Mouse (Mus musculus) embryo, embryonic 11.5 days (tissue): ENCODE measurements around the gene Ston2.

ENCODE experiments used
- DNase-seq: peaks from one replicate; pipeline ENCODE4 v3.0.0-alpha.2; 2012; ENCODE audit warnings: low read depth, low spot score

The Ston2 gene

DNA sequence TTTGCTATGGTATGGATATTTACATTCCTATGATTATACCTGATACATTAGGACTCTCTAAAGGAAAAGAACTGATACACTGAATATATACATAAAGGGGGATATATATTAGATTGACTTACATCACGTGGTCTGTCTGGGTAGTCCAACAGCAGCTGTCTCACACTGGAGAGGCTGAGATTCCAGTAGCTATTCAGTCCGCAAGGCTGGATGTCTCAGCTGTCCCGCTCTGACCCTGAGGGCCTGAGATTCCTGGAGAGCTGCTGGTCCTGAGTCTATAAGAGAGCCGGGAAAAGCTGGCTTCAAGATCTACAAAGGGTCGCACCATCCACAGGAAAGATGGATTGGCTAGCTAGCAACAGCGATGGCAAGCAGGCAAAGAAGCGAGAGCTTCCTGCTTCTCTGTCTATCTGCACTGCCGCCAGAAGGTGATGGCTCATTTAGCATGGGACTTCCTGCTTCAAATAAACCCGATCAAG is at the start of gene Ston2:
Gene Ston2 (minus strand): TSS at position 429 of the 479 bp plus-strand sequence.
- no peak for DNase-seq

DNA sequence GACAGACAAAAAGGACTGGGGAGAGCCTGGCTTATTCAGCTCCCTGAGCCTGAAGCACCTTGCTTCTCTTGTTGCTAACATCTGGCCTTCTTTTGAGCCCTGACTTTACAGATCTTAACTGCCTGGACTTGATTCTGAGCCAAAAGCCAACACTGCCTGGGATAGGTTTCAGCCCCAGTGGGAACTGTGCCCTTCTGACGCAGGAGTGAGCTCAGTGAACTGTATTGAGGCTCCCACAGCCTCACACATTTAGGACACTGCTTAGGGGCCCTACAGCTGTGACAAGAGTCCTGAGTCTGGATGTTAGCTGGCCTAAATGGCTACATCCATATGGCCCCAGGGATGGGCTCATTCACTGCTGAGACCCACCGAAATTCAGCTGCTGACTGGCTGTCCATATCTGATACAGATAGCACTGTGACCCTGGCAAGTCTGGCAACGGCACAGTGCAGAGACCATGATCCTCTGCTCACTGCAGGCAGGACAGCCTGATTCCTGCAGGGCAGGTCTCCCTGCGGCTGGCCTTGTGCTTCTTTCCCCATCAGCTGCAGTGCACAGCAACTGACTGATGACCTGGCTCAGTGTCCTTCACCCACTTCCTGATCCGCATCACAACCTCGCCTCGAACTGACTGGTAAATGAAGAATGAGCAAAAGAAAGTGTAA is 49.3 kb upstream of the Ston2 start:
- DNase-seq: no peak

GRCm38 (mm10) chr12:91833939-91834333 is 45.7 kb upstream of the Ston2 start:
- DNase-seq: no peak

DNA sequence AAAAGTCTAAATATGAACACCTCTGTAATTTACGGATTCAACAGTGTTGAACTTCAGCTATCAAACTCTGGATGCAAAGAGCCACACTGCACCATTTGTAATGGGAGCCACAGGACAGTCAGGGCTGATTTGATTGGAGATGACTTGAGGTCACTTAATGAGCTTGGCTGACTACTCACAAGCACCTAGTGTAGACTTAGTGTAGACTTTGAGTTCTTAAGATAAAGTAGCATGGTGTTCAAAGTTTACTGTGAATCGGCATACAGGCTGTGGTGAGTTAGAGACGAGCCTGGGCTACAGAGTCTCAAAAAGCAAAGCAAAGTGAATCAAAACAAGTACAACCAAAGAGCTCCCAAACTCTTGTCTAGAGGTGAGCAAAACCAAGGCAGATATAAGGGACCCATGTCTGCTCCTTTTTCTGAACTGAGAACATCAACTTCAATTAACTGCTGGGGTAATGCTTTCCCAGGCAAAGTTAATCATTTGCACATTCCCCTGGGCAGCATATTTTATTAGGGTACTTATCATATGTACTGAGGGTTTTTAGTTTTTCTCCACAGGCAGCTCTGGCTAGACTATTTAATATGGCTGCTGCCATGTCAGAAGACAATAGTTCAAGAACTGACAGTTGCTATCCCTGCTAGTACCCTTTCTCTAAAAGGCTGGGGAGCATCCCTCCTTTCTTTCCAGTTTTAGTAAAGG is 45.2 kb upstream of the Ston2 start:
- no peak for DNase-seq

GRCm38 (mm10) chr12:91831410-91831809 is 43.2 kb upstream of the Ston2 start:
- no peak for DNase-seq

- no peak for DNase-seq
Observed at GRCm38 (mm10) chr12:91820461-91820860, 32.3 kb upstream of the Ston2 start.

DNA sequence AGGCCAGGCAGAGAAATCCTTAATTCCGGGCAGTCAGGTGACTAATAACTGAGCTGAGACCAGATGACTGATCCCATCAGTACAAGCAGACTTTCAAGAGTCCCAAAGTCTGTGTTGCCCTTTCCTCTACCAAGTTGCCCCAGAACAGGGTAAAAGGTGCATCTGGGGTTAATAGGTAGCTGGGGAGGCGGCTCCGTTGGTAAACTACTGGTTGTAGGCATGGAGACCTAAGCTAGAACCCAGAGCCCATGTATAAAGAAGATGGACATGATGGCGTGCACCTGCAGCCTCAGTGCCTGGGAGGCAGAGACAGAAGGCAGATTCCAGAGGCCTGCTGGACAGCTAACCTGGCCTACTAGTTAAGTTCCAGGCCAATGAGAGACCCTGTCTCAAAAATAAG is 30.5 kb upstream of the Ston2 start:
- DNase-seq: no peak

GRCm38 (mm10) chr12:91815990-91816389 is 27.8 kb upstream of the Ston2 start:
- peak; percentile 45 for DNase-seq

GRCm38 (mm10) chr12:91815552-91815951 is 27.4 kb upstream of the Ston2 start:
- DNase-seq: no peak

DNA sequence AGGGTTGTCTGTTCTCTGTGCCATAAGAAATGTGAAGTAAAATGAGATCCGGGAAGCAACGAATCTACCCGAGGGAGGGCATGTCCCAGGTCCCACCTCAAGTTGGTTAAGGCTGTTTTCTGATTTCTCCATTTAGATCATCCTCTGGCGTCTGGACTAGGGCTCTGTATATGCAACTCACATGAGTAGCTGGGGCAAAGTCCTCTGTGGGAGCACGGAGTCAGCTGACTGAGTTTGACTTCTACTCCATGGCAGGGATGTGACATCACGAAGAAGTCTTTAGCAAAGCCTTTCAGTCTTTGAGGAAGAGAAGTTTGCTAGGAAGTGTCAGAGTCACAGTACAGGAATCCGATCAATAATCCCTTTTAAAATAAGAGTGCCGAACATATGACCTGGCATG is 20.7 kb upstream of the Ston2 start:
- DNase-seq: no peak

DNA sequence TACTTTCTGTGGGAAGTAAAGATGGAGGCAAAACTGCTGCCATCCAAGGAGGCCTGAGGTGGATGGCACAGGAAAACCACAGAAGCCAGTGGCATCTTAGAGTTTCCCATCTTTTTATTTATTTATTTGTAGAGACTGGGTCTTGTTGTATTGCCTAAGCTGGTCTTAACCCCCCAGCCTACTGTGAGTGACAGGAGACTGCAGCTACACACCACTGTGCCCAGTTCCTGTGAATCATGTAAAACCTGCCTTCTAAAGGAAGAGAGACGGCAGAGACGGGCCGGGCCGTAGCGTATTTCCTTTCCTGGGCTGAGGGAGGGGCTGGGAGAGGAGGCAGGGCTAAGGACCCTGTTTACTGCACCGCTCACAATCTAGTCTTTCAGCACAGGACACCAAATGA is 19.6 kb upstream of the Ston2 start:
- DNase-seq: no peak

GRCm38 (mm10) chr12:91807095-91807494 is 18.9 kb upstream of the Ston2 start:
- DNase-seq: no peak

GRCm38 (mm10) chr12:91804262-91804661 is 16.1 kb upstream of the Ston2 start:
- no peak for DNase-seq

DNA sequence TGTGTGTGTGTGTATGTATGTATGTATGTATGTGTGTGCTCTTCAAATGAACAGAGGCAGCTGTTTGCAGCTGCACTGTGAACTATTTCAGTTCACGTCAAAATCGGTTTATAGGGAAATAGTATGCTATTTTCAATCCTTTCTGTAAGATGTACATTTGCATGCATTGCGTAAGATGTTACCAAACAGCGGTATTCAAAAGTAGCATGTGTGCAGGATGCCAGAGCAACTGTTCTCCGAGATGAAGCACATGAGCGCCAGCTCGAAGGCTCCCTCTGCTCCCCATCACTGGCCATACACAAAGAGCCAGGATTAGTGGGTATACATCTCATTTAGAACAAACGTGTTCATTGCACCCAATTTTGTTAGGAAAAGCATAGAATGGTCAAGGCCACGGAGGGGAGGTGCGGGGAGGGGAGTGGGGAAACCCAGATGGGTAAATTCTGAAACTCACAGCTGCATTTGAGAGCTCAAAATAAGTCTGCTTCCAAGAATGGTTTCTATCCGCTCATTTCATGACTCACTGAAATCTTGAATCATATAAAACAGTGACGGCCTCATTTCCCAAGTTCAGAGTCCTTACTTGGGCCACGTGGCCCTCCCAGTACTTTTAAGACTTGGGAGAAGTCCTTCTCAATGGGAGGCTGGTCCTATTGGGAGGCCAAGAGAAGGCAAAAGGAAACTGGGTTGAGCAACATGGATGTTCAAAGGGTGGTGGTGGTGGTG is 15.2 kb upstream of the Ston2 start:
- no peak for DNase-seq

- no peak for DNase-seq
Observed at GRCm38 (mm10) chr12:91802586-91803206, 14.5 kb upstream of the Ston2 start.

DNA sequence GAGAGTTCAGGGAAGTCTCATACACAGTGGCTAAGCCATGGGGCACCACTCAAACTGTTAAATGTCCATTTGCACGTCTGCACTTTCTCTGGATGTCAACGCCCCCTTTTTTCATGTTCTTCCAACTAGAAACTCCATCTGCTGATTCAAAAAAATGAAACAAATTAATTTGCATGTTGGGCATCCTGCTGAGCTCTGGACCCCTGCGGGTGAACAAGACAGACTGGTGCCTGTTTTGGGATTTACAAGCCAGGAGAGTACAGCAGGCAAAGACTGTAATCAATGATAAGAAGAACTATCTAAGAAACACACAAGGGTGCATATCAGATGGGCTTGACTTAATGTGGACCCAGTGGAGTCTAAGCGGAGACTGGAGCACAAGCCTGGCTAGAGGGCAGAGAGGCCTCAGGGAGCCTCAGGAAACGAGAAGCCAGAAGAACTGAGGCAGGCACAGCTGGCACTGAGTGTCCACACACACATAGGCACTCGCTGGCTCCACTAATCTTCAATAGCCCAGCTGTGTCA is 12.7 kb upstream of the Ston2 start:
- DNase-seq: no peak

GRCm38 (mm10) chr12:91799821-91800335 is 11.7 kb upstream of the Ston2 start:
- DNase-seq: no peak

DNA sequence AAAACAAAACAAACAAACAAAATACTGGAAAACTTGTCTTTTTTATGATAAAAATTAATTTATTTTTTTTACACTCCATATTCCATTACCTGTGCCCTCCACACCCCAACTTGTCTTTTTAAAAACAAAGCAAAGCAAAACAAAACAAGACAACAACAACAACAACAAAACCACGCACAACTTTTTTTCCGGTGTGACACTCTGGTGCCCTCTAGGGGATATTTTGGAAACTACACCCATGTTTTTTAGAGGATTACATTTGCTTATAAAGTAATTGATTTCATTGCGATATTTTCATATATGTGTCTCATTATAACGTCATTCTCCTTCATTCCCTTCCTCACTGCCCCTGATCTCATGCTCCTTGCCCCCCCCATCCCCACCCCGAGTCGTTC is 11.2 kb upstream of the Ston2 start:
- DNase-seq: no peak

GRCm38 (mm10) chr12:91798720-91799378 is 10.7 kb upstream of the Ston2 start:
- no peak for DNase-seq

GRCm38 (mm10) chr12:91796774-91797173 is 8.6 kb upstream of the Ston2 start:
- DNase-seq: no peak

GRCm38 (mm10) chr12:91793266-91793665 is 5.1 kb upstream of the Ston2 start:
- DNase-seq: no peak
